Mouse (Mus musculus) cerebellum, postnatal 25 days (tissue): Measurements from ENCODE around the gene Larp1b.

ENCODE experiments used
- DNase-seq, 2 experiments: peaks; one replicate each; pipeline ENCODE4 v3.0.0; 2021; ENCODE audit warnings: mixed read lengths in 2 of 2

Gene Larp1b

DNA sequence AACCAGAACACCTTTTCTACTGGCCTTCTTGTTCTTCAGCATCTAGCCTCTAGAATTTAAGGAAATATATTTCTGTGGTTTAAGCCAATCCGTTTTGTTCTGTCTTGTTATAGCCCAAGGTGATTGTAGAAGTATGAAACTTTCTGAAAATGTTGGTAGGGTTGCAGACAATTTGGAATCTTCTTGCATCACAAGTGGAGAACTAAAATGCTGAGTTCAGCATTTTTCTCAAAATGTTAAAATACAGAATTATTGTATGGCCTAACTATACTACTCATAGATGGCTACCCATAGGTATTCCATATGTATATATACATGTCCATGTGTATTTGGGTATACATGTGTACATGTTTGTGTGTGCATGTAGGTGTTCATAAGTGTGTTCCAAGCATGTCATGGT, 81.1 kb downstream of the Larp1b start:
- DNase-seq: no peak

DNA sequence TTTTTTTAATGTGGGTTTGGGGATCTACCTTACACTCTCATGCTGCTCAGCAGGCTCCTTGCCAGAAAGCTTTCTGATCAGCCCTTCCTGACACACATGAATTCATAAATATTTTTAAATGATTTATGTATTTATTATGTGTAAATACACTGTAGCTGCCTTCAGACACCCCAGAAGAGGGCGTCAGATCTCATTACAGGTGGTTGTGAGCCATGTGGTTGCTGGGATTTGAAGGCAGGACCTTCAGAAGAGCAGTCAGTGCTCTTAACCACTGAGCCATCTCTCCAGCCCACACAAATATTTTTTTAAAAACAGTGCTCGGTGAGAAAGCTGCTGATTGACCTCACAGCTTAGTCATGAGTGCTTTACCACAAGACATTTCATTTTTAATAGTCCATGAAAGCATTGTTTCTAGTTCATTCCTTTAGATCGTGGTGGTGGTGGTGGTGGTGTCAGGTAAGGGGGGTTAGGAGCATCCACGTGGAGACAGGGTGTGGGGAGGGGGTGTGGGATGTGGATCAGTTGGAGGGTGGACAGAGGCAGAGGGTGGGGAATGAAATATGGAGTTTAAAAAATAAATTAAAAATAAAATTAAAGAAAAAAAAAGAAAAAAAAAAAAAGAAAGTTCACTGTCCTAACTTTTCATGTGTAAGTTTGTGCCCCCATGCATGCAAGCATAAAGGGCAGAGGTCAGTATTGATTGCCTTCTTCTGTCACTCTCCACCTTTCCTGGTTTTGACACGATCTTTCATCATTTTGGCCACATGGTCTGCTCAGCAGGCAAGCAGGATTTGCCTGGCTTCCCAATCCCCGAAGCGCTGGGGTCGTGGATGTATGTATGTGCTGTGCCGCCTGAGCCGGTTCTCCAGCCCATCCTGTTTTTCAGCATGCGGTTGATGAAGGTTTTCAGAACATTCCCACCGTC, 81.9 kb downstream of the Larp1b start:
- DNase-seq: no peak

DNA sequence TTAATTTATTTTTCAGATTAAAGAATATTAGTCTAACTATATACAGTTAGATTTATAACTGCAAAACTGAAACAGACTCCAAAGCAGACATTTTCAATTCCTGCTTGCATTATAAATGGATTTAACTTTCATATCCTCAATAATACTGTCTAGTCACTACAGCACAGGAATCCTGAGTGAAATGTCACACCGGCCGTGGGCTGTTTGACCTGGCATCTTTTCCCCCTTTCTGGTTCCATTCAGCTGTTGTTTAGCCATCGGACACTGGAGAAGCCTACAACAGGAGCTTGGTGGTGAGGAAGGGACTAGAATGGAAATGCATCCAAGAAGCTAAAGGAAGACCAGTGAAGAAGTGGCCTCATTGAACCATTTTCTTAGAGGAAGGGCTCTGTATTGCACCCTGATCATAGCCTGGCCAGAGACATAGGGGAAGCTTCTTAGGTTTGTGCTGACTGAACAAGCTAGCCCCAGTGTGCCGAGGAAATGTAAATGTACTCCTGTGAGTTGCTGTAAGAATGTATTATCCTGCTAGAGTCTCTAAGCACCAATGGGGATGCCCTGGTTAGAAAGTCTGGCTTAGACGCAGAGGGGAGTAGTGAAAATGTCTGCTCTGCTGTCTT, 88.8 kb downstream of the Larp1b start:
- no peak for DNase-seq

DNA sequence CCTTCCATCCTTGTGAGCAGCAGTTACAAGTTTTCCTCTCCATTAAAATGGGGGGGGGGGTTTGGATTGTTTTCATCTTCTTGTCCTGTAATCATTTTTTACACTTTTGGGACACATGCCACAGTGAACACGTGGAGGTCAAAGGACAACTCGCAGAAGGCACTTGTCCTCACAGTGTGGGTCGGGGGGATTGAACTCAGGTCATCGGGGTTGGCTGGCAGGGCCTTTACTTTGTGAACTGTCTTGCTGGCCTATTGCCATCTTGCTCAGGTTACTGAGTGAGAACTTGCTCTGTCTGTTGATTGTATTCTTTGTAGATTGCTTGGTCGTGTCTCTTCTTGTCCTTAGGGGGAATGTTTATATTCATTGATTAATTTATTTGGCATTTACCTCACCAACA, 91.6 kb downstream of the Larp1b start:
- no peak for DNase-seq

DNA sequence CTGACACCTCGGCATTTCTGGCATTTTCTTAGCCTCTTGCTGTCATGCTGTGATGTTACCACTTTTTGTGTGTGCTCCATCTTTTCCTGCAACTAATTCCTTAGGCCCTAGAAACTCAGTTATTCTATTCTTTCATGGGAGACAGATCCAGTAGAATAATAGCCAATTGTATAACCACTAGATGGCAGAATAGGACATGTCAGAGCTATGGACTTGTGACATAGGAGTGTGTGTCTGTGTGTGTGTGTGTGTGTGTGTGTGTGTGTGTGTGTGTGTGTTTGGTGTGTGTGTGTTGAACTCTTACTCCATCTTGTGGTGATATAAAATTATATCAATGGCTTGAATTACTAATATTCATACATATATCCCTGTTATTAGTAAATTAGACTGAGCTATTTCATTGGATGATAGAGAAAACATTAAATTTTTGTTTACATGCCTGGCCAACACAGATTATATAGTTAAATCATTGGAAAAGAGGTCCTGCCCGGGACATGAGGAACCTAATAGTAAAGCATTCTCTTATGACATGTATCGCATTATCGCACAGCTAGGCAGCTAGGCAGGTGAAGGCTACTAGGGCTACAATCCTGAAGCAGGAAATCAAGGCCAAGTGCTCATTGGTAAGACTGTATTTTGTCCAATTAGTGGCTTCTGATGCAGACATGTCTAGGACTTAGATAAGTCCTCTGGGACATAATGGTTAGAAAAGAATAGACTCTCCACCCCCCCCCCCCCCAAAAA, 92.7 kb downstream of the Larp1b start:
- DNase-seq: peak; percentile 19 to 55

DNA sequence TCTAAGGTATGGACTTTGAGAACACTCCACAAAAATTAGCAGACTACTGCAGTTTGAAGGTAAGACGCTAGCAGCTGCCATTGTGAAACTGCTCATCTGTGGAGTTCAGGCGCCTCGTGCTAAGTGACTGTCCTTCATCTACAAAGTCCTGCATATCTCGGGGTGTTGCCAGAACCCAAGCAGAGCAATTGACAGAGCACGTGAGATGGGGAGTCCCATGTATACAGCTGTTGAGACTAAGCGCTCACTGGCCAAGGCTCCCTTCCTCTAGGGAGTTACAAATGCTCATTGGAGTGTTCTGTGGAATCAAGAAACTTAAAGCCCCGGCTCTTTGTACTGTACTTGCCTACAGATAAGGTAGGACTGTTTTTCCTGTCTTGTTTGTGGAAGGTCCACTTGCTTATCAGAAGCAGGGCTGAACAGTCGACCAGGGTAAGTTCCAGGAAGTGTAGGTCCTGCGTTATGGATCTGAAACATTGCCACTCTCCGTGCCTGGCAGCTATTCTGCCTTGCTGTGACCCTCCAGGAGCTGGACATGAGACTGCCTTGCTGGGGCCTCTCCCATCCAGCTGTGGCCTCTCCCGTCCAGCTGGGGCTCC, 94.2 kb downstream of the Larp1b start:
- no peak for DNase-seq

DNA sequence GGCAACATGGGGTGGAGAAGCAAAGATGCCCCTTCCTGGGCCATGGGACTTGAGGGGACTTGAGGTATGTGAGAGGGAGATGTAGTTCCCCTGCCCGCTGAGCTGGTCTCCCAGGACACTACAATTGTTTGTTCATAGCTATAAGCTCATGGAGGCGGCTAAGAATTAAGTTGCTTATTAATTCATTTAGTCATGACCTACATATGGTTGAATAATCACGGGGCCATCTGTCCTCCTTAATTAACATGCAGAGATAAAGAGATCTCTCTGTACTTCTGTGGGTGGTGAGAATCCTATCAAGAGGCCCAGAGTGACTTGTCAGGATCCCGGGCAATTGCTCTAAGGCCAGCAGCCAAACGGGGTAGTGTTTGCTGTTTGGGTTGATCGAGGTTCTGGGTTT, 98.2 kb downstream of the Larp1b start:
- DNase-seq: peak in 1 of 2 experiments; percentile 9

DNA sequence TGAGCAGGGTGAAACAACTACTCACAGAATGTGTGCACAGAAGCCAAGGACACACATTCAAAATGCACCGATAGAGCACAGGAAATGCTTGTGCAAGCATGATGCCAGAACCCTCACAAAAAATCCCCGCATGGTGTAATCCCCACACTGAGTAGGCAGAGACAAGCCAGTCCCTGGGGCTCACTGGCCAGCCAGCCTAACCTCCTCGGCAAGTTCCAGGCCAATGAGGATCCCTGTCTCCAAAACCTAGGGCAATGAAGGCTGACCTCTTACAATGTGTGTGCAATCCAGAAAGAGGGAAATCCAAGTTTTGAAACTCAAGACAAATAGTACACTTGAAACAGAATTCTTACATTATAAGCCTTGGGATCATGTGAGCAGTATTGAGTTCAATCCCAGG, 103.7 kb downstream of the Larp1b start:
- DNase-seq: no peak

DNA sequence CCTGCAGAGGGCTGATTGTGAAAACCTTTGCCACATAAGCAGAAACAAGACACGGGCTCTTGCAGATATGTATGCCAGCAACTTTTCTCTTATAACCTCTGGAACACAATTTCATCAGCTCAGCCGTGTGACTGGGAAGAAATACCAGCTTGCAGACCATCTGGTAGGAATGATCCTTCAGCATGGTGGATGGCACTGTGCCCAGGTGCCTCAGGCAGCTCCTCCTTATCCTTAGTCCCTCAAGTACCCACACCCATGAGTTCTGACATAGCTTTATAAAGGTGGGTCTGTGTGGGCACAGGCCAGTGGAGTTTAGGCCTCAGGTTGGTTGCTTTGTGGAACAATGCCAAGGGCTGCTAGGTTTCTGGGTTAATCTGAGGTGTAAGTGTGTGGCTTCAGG, 108.8 kb downstream of the Larp1b start:
- peak; percentile 71 to 82 for DNase-seq

DNA sequence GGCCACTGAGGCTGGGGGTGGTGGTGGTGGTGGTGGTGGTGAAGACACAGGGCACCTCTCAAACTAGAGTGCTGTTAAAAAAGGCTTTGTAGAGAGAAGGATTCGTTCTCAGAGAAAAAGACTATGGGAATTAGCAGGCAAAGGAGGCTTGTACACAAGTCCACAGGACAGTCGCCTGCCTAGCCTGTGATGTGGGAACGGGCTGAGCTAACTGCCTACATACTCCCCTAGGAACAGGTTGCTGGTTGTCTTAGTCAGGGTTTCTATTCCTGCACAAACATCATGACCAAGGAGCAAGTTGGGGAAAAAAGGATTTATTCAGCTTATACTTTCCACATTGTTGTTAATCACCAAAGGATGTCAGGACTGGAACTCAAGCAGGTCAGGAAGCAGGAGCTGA, 109.6 kb downstream of the Larp1b start:
- DNase-seq: no peak

DNA sequence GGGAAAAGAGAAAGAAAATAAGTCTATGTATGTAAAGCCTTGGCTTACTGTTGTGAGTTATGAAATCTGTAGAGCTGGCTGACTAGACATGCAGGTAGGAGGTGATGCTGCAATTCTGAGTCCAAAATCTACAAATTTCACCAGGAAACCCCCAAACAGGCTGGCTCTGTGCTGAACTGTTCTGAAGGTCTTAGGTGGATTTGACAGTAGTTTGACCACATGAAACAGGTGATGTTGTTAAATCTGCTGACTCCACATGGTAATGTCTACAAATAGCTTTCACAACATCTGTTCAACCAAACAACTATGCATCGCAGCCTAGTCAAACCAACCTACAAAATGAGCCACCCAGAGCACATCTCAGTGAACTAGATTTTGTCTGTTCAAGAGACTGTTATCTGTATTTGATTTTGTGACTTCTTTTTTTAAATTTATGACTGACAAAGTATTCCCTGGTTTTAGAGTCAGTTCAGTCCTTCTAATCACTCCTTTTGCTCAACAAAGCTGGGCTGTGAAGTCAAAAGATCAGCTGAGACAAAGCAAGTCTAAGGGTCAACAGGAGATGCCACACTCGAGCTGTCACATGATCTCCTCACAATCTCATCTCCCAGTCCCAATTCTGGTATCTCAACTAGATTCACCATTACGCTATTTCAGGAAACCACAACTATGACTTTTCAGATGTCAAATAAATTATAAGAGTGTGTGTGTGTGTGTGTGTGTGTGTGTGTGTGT, 112.4 kb downstream of the Larp1b start:
- DNase-seq: no peak

DNA sequence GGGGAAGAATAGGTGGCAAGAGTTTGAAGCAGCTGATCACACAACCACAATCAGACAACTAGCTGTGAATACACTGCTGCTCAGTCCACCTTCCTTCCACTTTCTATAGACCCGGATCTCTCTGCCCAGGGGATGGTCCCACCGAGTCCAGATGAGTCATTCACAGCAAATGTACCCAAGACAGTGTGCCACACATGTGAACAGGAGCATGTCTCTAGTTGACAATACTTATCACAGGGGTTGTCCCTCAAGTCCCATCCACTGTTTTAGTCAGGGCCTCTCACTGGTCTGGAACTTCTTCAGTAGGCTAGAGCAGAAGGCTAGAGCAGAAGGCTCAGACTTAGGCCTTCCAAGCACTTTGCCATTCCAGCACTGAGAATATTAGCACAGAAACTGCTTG, 113.1 kb downstream of the Larp1b start:
- no peak for DNase-seq

DNA sequence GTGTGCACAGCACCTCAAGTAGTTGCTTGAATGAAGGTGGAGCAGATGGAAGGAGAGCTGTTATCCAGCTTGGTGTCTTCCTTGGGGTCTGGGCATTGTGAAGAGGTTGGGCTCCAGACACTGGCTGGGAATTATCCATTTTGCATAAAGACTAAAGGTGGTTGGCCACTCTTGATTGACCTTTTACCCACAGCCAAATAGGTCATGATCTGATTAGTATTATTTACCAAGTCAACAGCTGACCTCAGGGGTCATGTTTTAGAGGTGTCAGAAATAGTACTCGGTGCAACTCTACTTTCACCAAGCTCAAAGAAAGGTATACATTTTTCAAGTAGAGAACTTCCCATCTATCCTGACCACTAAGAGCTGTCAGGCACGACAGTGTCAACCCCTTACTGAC, 115.7 kb downstream of the Larp1b start:
- no peak for DNase-seq

DNA sequence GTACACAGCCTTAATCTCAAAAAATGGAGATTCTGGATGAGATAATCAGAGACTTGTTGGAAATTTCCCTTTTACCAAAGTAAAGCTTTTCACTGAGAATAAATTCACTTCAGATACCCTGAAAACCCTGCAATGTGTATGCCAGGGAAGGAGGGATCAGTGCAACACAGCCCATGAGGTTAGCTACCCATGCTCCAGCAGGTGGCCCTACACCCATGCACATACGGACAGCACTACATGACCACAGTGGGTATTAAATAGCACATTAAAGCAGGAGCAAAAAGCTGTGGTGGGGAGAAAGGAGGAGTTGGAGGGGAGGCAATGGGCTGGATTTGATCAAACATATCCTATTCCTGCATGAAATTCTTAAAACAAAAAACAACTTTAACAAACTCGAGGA, 120.9 kb downstream of the Larp1b start:
- DNase-seq: peak; percentile 15 to 41

DNA sequence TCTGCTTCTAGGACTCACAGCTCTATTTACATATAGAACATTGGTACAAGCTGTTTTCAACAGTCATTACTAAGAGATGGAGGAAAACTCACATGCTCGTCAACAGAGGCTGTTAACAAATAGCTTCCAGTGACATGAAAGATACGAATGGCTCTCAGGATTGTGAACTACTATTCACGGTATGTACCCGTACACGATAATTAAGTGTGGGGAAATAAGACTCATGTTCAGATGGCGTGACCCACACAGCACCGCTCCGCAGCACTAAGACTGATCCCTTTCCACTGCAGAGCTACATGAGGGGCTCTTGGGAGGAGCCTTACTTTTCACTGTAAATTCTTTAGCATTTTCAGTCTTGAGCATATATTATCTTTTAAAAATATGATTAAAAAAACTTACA, 125.7 kb downstream of the Larp1b start:
- DNase-seq: no peak

DNA sequence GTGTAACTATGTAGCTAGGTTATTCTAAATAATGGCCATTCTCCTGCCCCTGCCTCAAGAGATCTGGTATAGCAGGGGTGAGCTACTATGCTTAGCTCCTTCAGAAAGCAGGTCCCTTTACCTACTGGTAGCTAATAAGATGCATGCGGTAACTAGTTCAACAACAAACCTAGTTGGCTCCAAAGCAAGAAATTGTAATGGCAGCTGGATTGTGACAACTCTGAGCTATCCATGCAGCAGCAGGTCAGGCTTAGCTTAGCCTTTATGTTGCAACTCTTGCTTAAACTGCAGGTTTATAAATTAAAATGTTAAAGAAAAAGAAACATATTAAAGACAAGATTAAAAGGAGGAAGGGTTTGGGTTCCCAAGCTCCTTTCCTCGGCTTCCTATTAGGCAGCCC, 129.0 kb downstream of the Larp1b start:
- DNase-seq: no peak

DNA sequence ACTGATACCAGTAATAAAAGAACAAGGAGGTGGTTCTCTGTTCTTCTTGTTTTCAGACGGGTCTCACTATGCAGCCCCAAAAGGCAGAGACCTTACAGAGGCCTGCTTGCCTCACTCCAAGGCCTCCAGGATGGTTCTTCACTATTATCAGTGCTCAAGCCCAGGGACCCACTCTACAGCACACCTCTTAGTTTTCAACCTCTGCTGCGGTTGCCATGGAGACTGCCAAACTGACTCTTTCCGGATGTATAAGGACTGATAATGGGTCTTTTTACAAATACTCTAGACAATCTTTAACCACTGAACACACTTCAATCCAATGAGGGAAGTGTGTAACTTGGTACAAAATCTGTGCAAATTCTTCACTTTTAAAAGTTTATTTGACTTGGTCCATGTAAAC, 131.1 kb downstream of the Larp1b start:
- no peak for DNase-seq

DNA sequence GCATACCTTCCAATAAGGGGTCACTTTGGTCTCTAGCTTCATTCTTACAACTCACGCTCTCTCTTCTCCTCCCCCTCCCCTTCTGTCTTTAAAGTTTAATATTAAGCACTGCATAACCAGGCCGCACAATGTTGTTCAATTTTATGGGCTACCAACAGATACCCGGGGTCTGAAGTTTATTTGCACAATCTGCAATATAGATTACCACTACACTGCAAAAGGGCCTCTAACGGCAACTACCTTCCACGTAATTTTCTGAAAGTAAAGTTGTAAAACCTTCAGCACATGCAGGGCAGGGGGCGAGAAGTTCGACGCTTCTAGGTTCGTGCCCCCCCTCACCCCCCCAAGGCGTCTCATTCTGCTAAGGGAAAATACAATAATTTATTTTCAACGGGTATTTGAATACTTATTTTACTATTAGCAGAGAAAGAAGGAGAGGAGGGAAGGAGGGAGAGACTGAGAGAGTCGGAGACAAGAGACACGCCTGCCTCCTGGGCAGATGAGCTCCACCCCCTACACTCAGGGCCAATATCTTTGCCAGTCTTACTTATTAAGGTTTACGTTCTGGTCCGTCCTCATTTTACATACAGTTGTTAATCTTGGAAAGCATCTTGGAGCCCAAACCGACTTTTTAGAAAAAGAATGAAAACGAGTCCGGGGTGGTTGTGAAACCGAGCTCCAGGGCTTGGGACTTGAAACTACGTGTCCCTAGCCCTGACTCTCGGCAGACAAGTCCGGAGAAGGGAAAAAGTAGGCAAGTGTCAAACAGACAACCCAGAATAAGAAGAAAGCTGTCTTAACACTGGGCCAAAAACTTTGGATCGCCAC, 132.1 kb downstream of the Larp1b start:
- peak; percentile 12 to 18 for DNase-seq

DNA sequence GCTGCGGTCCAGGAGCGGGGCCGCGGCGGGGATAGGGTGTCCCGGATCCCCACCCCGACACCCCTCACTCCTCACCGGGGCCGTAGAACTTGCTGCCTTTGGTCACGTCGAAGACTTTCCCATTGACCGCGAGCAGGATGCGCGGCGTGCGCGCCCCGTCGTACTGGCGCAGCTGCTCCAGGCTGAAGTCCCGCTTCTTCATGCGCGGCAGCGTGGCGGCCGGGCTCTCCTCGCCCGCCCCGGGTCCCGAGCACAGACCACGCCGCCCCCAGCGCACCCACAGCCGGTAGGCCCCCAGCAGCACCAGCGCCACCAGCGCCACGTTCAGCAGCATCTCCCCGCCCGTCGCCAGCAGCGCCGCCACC, 132.9 kb downstream of the Larp1b start:
- DNase-seq: no peak

DNA sequence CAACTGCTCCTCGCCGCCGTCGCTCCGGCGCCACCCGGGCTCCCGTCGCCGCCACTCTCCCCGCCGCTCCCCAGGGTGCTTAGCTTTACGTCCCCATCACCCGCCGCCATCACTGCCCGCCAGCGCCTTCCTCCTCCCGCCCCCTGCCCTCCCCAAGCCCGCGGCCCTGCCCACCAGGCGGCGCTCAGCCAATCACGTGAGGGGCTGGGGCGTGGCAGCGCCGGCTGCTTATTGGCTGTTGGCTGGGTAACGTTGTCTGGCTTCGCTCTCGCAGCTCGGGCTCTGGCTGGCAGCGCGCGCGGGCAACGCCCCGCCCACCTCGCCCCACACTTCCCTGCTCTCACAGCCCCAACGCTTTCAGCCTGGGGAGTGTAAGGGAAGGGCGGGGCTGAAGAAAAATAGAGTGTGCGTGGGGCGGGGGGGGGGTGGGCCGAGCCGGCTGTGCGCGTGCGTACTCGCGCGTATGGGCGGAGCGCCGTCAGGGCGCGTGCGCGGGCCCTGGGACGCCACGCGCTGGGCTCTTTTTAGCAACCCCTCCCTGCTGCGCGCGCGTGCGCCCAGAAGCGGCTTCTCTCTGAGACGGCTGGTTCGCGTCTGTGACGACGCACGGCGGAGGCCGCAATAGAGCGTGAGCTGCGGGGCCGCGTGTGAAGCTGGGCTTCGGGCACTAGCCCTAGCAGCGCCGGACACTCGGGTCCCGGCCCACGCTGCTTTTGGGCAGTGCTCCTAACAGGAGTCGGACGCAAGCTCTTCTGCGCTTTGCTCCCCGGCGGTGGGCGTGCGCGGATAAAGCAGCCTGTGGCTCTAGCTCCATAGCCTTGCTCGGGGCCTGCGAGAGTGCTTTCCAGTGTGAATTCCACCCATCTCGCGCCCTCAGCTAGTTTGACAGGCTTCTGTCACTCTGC, 133.5 kb downstream of the Larp1b start, which contains the start of gene Pgrmc2:
Pgrmc2 (minus strand) TSS at position 162 of the 905 bp plus-strand sequence.
- DNase-seq: peak; percentile 99

DNA sequence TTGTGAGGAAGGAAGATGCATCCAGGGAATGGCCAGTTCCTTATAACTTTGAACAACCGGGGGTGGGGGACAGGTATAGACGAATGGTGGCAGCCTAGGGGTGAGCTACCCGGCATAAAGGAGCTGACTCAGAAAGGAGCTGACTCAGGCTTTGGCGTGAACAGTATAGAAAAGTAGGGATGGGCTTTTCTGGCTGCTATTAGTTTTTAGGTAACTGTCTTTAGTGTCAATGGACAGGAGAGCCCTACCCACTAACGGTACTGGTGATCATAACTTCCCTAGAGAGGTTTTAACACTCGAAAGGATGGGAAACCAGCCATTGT, 134.1 kb downstream of the Larp1b start:
- DNase-seq: no peak
